Mouse (Mus musculus) layer of hippocampus, postnatal 14 days (tissue): ENCODE data around the gene Tmem266. TPM values are rescaled to one million over a fixed set of nuclear protein-coding genes. Genes with fewer than 3 reads are reported as not detected.
A peak's percentile ranks its signal among the peaks of the same experiment; 100 is the strongest.

Source experiments
- DNase-seq, 2 experiments: peaks; one replicate each; pipeline ENCODE4 v3.0.0; 2021 to 2022; ENCODE audit warnings: low spot score in 2 of 2, mixed read lengths in 1 of 2
- long read RNA-seq, 2 experiments: library from polyadenylated mRNA; stranded (forward); transcript quantifications; one replicate each; pipeline ENCODE4 v2.0.0; 2021
- total RNA-seq, 2 experiments: library from RNA; stranded (reverse); gene quantifications; 2 replicates each; pipeline ENCODE4 v1.2.3; 2021

The Tmem266 gene
- total RNA-seq: 1 to 10 TPM; 5.7 to 7.5 TPM
- long read RNA-seq, experiment 1, partial matches to known transcripts: 0 of 1 reads
- long read RNA-seq, experiment 1, other reads (novel, unspliced or antisense): 0 of 1 reads
- long read RNA-seq, experiment 2, partial matches to known transcripts: 0 of 1 reads
- long read RNA-seq, experiment 2, other reads (novel, unspliced or antisense): 0 of 1 reads

DNA sequence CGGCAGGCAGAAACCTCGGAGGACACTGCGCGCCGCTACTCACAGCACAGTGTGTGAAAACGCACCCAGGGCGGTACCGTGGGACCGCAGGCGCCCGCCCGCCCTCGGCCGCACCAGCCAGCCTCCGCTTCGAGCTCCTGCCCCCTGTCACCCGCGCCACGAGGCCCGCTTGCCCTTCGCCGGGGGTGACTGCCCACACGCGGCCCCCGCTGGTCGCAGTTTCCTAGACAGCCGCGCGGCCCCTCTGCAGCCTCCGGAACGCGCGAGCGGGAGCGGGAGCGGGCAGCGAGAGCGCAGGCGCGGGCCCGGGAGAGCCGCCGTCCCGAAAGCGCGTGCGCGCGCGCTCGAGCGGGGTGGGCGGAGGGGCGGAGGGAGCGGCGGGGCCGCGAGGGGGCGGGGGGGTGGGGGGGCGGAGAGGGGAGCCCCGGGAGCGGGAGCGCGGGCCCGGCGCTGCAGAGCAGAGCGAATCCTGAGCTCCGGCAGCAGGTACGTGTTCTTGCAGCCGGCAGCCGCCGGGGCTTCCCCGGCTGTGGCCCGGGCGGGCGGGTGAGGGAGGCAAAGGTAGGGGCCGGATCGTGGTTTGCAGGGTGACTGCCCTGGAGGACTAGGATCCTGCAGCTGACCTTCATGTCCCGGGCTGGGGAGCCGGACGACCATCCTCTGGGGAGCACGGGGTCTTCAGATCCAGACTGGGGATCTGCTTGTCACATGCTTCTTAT, at the start of gene Tmem266, which contains the start of gene Nrg4:
Gene Tmem266, plus strand, starts transcription at position 399 of the 719 bp plus-strand sequence.
Gene Nrg4, minus strand, starts transcription at position 330 of the 719 bp plus-strand sequence.
- peak; percentile 77 for DNase-seq

GRCm38 (mm10) chr9:55277562-55277961, 49.2 kb upstream of the Tmem266 start:
- DNase-seq: no peak

GRCm38 (mm10) chr9:55279114-55279825, 47.4 kb upstream of the Tmem266 start:
- DNase-seq: no peak

- no peak for DNase-seq
Observed at GRCm38 (mm10) chr9:55283516-55283915, 43.2 kb upstream of the Tmem266 start.

DNA sequence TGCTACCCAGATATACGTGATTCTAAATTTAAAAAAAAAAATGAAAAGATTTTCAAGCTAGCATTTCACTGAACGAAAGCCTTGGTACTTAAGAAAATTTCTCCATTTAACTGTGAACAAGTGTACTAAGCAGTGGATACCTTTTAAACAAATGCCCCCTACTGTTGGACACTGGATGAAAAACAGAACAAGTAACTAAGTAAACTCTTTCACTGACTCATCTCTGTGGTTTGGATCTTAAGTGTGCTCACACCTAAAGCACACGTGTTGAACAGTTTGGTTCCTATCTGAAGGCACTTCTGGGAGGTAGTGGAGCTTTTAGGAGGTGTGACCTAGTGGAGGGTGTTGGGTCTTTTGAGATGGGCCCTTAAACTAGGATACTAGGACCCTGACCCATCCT, 41.5 kb upstream of the Tmem266 start:
- no peak for DNase-seq

GRCm38 (mm10) chr9:55289475-55290198, 37.1 kb upstream of the Tmem266 start:
- DNase-seq: no peak

DNA sequence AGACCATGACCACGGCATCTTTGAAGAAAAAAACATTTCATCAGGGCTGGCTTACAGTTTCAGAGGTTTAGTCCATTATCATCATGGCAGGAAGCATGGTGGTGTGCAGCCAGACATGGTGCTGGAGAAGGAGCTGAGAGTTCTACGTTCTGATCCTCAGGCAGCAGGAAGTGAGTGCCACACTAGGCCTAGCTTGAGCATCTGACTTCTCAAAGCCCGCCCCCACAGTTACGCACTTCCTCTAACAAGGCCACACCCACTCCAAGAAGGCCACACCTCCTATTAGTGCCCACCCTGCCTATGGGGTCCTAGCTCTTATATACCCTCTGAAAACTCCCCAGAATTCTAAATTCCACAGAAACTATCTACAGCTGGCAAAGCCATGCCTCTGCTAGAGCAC, 34.7 kb upstream of the Tmem266 start:
- DNase-seq: no peak

DNA sequence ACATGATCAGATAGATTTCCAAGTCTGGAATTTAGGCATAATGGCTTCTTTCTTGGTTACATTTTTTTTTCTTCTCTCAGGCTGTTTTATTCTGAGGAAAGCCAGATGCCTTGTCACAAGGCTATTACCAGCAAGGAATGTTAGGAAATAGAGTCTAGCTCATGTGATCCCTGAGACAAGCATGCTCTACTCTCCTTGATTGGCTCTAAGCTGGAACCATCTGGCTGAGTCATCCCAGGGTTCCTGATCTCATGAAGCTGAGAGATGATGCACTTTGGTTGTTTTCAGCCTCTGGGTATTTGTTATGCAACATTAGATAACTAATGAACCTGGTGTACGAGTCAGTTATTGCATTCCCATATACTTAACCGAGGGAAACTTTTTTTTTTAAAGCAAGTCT, 30.5 kb upstream of the Tmem266 start:
- no peak for DNase-seq

GRCm38 (mm10) chr9:55307066-55307465, 19.6 kb upstream of the Tmem266 start:
- DNase-seq: no peak

GRCm38 (mm10) chr9:55307557-55307956, 19.2 kb upstream of the Tmem266 start:
- DNase-seq: no peak

DNA sequence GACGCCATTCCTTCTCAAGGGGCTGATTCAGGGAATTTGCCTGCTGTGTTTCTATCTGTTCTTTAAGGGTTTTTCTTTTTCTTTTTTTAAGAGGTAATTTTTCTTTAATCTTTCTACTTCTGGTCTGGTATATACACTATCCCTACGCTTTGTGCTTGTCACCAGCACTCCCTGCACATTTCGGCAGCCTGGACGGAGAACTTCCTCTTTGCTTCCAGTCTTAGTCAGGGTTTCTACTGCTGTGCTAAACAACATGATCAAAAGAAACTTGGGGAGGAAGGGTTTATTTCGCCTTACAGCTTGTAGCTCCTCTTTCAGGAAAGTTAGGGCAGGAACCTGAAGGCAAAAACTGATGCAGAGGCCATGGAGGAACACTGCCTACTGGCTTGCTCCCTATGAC, 18.3 kb upstream of the Tmem266 start:
- DNase-seq: no peak

DNA sequence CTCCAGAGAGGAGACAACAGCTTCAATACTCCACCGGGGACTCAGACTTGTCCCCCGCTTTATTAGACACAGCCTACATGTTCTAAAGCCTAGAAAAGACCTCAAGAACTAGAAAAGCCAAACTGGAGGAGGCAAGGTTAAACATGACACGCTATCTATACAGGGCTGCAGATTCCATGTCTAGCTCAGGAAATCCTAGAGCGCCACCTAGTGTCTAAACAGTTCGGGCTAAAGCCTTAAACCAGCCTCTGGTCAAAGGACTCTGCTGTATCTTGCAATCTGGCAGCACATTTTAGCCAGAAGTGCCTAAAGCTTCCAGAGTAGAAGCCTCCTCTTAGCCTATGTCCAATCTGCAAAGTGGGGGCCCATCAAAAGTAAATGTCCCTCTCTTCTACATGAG, 15.2 kb upstream of the Tmem266 start:
- DNase-seq: peak; percentile 62 to 86

- no peak for DNase-seq
Observed at GRCm38 (mm10) chr9:55313619-55314261, 13.0 kb upstream of the Tmem266 start.

GRCm38 (mm10) chr9:55322641-55323040, 4.1 kb upstream of the Tmem266 start:
- DNase-seq: no peak

DNA sequence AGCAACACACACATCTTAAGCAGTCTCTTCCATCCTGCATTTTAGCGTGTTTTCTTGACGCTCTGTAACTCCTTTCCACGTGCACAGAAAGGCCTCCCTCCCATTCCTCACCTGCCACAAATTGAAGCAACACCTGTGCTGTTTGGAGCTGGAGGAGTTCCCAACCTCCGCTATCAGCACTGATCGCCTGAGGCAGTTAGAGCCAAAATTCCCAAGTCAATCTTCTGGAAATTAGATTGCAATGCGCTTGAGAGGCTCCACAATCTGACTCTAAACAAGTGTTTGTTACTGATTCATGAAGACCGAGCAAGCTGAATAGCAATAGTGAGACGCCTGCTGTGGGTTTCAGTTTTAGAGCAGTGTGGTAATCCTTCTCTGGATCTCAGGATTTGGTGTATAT, 2.6 kb upstream of the Tmem266 start:
- no peak for DNase-seq

- peak in 1 of 2 experiments; percentile 13 for DNase-seq
Observed at GRCm38 (mm10) chr9:55324516-55324915, 2.2 kb upstream of the Tmem266 start.

GRCm38 (mm10) chr9:55325061-55325460, 1.7 kb upstream of the Tmem266 start:
- no peak for DNase-seq

DNA sequence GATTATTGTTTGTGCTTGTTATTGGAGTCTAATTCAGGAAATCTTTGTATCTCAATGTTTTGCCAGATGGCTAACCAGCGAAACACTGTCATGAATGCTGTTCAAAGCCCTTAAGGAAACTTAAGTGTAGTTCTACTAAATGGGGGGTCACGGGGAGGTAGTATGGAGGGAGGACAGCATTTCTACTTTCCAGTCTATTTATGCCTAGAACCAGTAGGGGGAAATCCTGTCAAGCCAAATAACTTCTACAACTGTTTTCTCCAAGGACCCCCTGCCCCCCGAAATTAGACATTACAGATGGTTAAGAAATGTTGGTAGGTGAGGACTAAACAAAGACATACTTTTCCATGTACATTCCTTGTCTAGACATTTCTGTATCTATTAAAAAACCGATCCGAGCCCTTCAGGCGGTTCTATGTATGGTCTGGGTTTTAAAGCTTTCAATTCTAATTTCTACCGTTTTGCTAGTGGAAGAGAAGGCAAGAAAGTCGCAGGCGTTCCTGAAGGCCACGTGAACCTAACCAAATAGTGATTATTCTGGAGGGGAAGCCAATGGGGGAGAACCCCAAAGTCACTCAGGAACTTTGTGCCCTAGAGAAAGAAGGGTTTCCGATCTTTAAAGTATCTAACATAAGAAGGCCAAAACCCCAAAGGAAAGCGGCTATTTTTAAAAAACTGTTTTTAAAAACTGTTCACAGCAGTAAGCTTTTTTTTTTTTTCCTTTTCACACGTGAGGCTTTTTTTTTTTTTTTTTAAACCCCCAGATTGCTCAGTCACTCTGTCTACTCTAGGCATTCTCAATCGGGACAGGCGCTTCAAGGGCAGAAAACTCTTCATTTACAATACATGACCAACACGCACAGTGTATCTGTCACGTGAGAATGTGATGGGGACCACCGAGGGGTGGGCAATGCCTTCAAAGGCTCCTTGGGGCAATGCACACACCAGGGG, 874 bp upstream of the Tmem266 start:
- DNase-seq: no peak

DNA sequence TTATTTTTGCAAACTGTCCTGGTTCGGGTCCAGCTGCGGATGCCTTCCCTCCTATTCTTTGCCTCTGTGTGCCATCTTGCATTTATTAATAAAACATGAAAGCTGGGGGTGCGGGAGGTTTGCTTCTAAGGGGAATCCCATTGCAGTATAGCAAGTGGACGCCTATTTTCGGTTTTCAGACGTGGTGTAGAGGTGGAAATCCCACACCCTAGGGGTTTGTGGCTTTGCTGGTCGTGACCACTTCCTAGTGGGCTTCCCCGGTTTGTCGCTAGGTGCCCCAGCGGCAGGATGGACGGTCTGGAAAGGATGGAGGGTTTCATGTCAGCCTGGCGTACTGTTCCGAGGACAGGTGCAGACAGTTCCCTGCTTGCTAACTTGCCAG, 512 bp downstream of the Tmem266 start:
- DNase-seq: no peak
